Mouse (Mus musculus): ENCODE results near the gene Pole4.

DNA sequence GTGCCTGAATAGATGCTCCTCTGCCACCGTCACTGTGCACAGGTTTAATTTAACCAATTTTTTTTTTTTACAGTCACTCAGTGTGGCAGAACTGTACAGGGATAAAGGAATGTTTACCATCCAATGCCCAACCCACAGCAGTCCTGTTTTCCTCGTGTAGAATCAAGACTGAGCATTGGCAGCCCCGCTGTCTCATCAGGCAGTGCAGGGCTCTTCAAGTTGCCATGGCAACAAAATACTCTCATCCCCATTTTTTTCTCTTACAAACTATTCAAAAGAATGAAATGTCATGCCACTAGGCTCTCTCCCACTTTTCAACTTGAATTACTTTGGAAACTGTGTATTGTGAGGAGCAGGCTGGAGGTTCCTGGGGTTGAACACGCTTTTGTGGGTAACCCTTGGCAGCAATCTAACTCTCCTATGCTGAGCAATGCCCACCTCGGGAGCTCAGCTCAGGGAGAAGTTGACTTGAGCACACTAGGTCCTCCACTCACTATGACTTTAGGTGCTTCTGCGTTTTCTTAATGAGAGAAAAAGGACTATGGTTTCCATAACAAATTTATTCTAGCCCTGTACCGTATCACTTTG, 95.7 kb downstream of the Pole4 start:
- TF ChIP-seq CTCF (IDR thresholded peaks at IDR 0.05; ENCODE audit: borderline replicate concordance, extremely low read depth, insufficient read depth, insufficient read length) (no peak), POLR2A (IDR thresholded peaks at IDR 0.05; ENCODE audit: borderline replicate concordance, extremely low read depth, insufficient read depth, insufficient read length, poor library complexity, severe bottlenecking) (no peak)

All from brain, embryonic 14.5 days (tissue).